Mouse (Mus musculus): ENCODE data around the gene Zfp948. TPM values are rescaled to one million over a fixed set of nuclear protein-coding genes. Genes with fewer than 3 reads are reported as not detected.

Gene Zfp948
- 14.3 and 15.6 TPM in 2 replicates for polyA plus RNA-seq (2015; fragmentation: Nextera tagmentation; extraction: Ambion mirVana)

GRCm38 (mm10) chr17:21566728-21567349 is at the start of gene Zfp948:
TSS of gene Zfp948 (plus strand) at chr17:21567008.
- peak within 1 kb of the TSS; percentile 77 for H3K9ac ChIP-seq
- peak within 1 kb of the TSS; percentile 70 for H3K4me2 ChIP-seq
- ATAC-seq = peak; percentile 96
- H3K4me1 ChIP-seq = peaks cover 14% of the 10 kb centered on the region
- H3K36me3 ChIP-seq (ENCODE audit: poor library complexity, severe bottlenecking) = peaks cover 4% of the 10 kb centered on the region; the same call in 1 of the 2 replicates
- H3K27ac ChIP-seq = peak within 1 kb of the TSS; percentile 88
- under 1% methylated on average over 29 of the region's 29 CpGs for WGBS
- H3K4me3 ChIP-seq = peak within 1 kb of the TSS; percentile 72
- H3K27me3 ChIP-seq = no peaks in the 10 kb centered on the region
- H3K9me3 ChIP-seq (replicated peaks) = no peaks in the 10 kb centered on the region

GRCm38 (mm10) chr17:21517130-21517671 is 49.6 kb upstream of the Zfp948 start:
- no peaks in the 10 kb centered on the region for H3K9me3 ChIP-seq (replicated peaks)
- peak overlapping the region; percentile 81 for H3K27ac ChIP-seq
- WGBS = 40% methylated on average over 4 of the region's 4 CpGs
- ATAC-seq = no peak; the same call in 1 of the 2 replicates
- H3K27me3 ChIP-seq = no peaks in the 10 kb centered on the region
- H3K4me2 ChIP-seq = peak overlapping the region; percentile 76
- H3K9ac ChIP-seq = peak overlapping the region; percentile 64
- H3K4me1 ChIP-seq = peaks cover 13% of the 10 kb centered on the region
- no peaks in the 10 kb centered on the region for H3K36me3 ChIP-seq (ENCODE audit: poor library complexity, severe bottlenecking)
- peak overlapping the region; percentile 55 for H3K4me3 ChIP-seq

GRCm38 (mm10) chr17:21526270-21526669 is 40.5 kb upstream of the Zfp948 start:
- no peak overlapping the region for H3K27ac ChIP-seq
- no peaks in the 10 kb centered on the region; the same call in 1 of the 2 replicates for H3K4me1 ChIP-seq
- no peaks in the 10 kb centered on the region for H3K9me3 ChIP-seq (replicated peaks)
- no peak for ATAC-seq
- H3K27me3 ChIP-seq = no peaks in the 10 kb centered on the region
- no peak overlapping the region for H3K4me2 ChIP-seq
- H3K9ac ChIP-seq = no peak overlapping the region
- no peak overlapping the region for H3K4me3 ChIP-seq
- no peaks in the 10 kb centered on the region for H3K36me3 ChIP-seq (ENCODE audit: poor library complexity, severe bottlenecking)

GRCm38 (mm10) chr17:21530645-21531330 is 36.0 kb upstream of the Zfp948 start:
- no peak overlapping the region for H3K4me2 ChIP-seq
- ATAC-seq = no peak
- no peaks in the 10 kb centered on the region for H3K36me3 ChIP-seq (ENCODE audit: poor library complexity, severe bottlenecking)
- peaks cover 16% of the 10 kb centered on the region for H3K4me1 ChIP-seq
- WGBS = 65% methylated on average over 5 of the region's 5 CpGs
- H3K27me3 ChIP-seq = no peaks in the 10 kb centered on the region
- H3K27ac ChIP-seq = no peak overlapping the region
- H3K9me3 ChIP-seq (replicated peaks) = no peaks in the 10 kb centered on the region
- H3K9ac ChIP-seq = no peak overlapping the region
- no peak overlapping the region for H3K4me3 ChIP-seq

GRCm38 (mm10) chr17:21531621-21532020 is 35.2 kb upstream of the Zfp948 start:
- no peak for ATAC-seq

GRCm38 (mm10) chr17:21532101-21532951 is 34.5 kb upstream of the Zfp948 start:
- H3K4me1 ChIP-seq = peaks cover 17% of the 10 kb centered on the region
- peak overlapping the region; percentile 77 for H3K4me3 ChIP-seq
- peak overlapping the region; percentile 86 for H3K27ac ChIP-seq
- H3K9me3 ChIP-seq (replicated peaks) = no peaks in the 10 kb centered on the region
- peak overlapping the region; percentile 94 for H3K9ac ChIP-seq
- H3K4me2 ChIP-seq = peak overlapping the region; percentile 74
- no peaks in the 10 kb centered on the region for H3K27me3 ChIP-seq
- H3K36me3 ChIP-seq (ENCODE audit: poor library complexity, severe bottlenecking) = no peaks in the 10 kb centered on the region
- under 1% methylated on average over 53 of the region's 54 CpGs for WGBS
- ATAC-seq = peak; percentile 92

More at GRCm38 (mm10) chr17:21531621-21532020, 35.2 kb upstream of the Zfp948 start:
- Histone ChIP-seq H3K9ac (peak overlapping the region; percentile 94), H3K4me3 (peak overlapping the region; percentile 77), H3K27ac (peak overlapping the region; percentile 86; the same call in 1 of the 2 replicates), H3K4me2 (peak overlapping the region; percentile 74), H3K9me3 (replicated peaks) (no peaks in the 10 kb centered on the region), H3K27me3 (no peaks in the 10 kb centered on the region), H3K4me1 (peaks cover 17% of the 10 kb centered on the region), H3K36me3 (ENCODE audit: poor library complexity, severe bottlenecking) (no peaks in the 10 kb centered on the region)
- 73% methylated on average over 5 of the region's 5 CpGs for WGBS

GRCm38 (mm10) chr17:21533961-21534360 is 32.8 kb upstream of the Zfp948 start:
- Histone ChIP-seq H3K36me3 (ENCODE audit: poor library complexity, severe bottlenecking) (no peaks in the 10 kb centered on the region), H3K4me1 (peaks cover 17% of the 10 kb centered on the region), H3K9me3 (replicated peaks) (no peaks in the 10 kb centered on the region), H3K27me3 (no peaks in the 10 kb centered on the region), H3K9ac (no peak overlapping the region), H3K27ac (no peak overlapping the region), H3K4me3 (no peak overlapping the region), H3K4me2 (no peak overlapping the region)
- 89% methylated on average over 1 of the region's 1 CpGs for WGBS
- no peak for ATAC-seq

GRCm38 (mm10) chr17:21534460-21535095 is 32.2 kb upstream of the Zfp948 start:
- Histone ChIP-seq H3K4me3 (no peak overlapping the region), H3K27me3 (no peaks in the 10 kb centered on the region), H3K27ac (no peak overlapping the region), H3K9ac (no peak overlapping the region), H3K4me2 (peak overlapping the region; percentile 73; the same call in 1 of the 2 replicates), H3K9me3 (replicated peaks) (no peaks in the 10 kb centered on the region), H3K4me1 (peaks cover 17% of the 10 kb centered on the region), H3K36me3 (ENCODE audit: poor library complexity, severe bottlenecking) (no peaks in the 10 kb centered on the region)
- 17% methylated on average over 4 of the region's 4 CpGs for WGBS
- ATAC-seq = peak; percentile 44

- no peak within 1 kb of the TSS for H3K27ac ChIP-seq
- no peaks in the 10 kb centered on the region for H3K27me3 ChIP-seq
- H3K4me1 ChIP-seq = peaks cover 17% of the 10 kb centered on the region
- WGBS = 3% methylated on average over 21 of the region's 21 CpGs
- H3K9ac ChIP-seq = peak within 1 kb of the TSS; percentile 66
- H3K4me2 ChIP-seq = peak within 1 kb of the TSS; percentile 73
- peak within 1 kb of the TSS; percentile 44 for H3K4me3 ChIP-seq
- H3K9me3 ChIP-seq (replicated peaks) = no peaks in the 10 kb centered on the region
- peak; percentile 42 for ATAC-seq
- H3K36me3 ChIP-seq (ENCODE audit: poor library complexity, severe bottlenecking) = no peaks in the 10 kb centered on the region
Observed at GRCm38 (mm10) chr17:21535096-21536001, 31.5 kb upstream of the Zfp948 start, which contains the start of gene Zfp52. TSS of gene Zfp52 (plus strand) at chr17:21535539.

GRCm38 (mm10) chr17:21536096-21536495 is 30.7 kb upstream of the Zfp948 start:
- Histone ChIP-seq H3K27me3 (no peaks in the 10 kb centered on the region), H3K4me3 (peak overlapping the region; percentile 44), H3K4me1 (peaks cover 17% of the 10 kb centered on the region), H3K4me2 (peak overlapping the region; percentile 73), H3K27ac (no peak overlapping the region), H3K36me3 (ENCODE audit: poor library complexity, severe bottlenecking) (no peaks in the 10 kb centered on the region), H3K9me3 (replicated peaks) (no peaks in the 10 kb centered on the region), H3K9ac (peak overlapping the region; percentile 66)
- ATAC-seq = no peak
- WGBS = 40% methylated on average over 7 of the region's 7 CpGs

Data from forebrain, embryonic 13.5 days (tissue).